Mouse (Mus musculus) midbrain, embryonic 14.5 days (tissue): Measurements from ENCODE around the gene Cpm. TPM values are rescaled to one million over a fixed set of nuclear protein-coding genes. Genes with fewer than 3 reads are reported as not detected.
"Not testable (repeated sequence)": the region's sequence is repeated elsewhere in the genome, so short reads cannot be mapped to it uniquely, and the experiment has no call there.

Experiments
- ATAC-seq: fragments of 200-750 bp; cut with Nextera tagmentation; 2 replicates; pipeline ENCODE4 v1.8.0; 2017; ENCODE audit warnings: moderate number of reproducible peaks, moderate library complexity; ENCODE audit not compliant: low FRiP score, low TSS enrichment
- DNase-seq: peaks from one replicate; pipeline ENCODE4 v3.0.0-alpha.2; 2015
- H3K27ac ChIP-seq: fragments of 300-500 bp; sonication (generic); replicated peaks from 2 replicates; pipeline ENCODE4 v1.5.1; 2014; ENCODE audit warnings: mild to moderate bottlenecking, low read depth, low read length, moderate library complexity
- H3K27me3 ChIP-seq: fragments of 300-500 bp; sonication (generic); 2 replicates; pipeline ENCODE4 v1.6.1; 2014; ENCODE audit warnings: low read length, control low read depth, mixed read lengths; ENCODE audit not compliant: control insufficient read depth, insufficient read depth
- H3K36me3 ChIP-seq: fragments of 300-500 bp; sonication (generic); 2 replicates; pipeline ENCODE4 v1.6.1; 2014; ENCODE audit warnings: low read length, control low read depth; ENCODE audit not compliant: control insufficient read depth, insufficient read depth
- H3K4me1 ChIP-seq: fragments of 300-500 bp; sonication (generic); 2 replicates; pipeline ENCODE4 v1.6.1; 2014; ENCODE audit warnings: mild to moderate bottlenecking, antibody characterized with exemption, low read length, control low read depth; ENCODE audit not compliant: control insufficient read depth, insufficient read depth
- H3K4me2 ChIP-seq: fragments of 300-500 bp; sonication (generic); 2 replicates; pipeline ENCODE4 v1.6.1; 2014; ENCODE audit warnings: mild to moderate bottlenecking, low read length, moderate library complexity
- H3K4me3 ChIP-seq: fragments of 300-500 bp; sonication (generic); replicated peaks from 2 replicates; pipeline ENCODE4 v1.5.1; 2014; ENCODE audit warnings: low read depth, low read length
- H3K9ac ChIP-seq: fragments of 300-500 bp; sonication (generic); replicated peaks from 2 replicates; pipeline ENCODE4 v1.6.1; 2014; ENCODE audit warnings: mild to moderate bottlenecking, low read length, moderate library complexity
- H3K9me3 ChIP-seq: fragments of 300-500 bp; sonication (generic); 2 replicates; pipeline ENCODE4 v1.6.1; 2016; ENCODE audit warnings: low read length, control low read depth, mixed read lengths; ENCODE audit not compliant: control insufficient read depth
- WGBS: fragments of 180-500 bp; shearing (Covaris S2); extraction: QIAGEN DNeasy Blood & Tissue Kit; methylation state at CpG from one replicate; pipeline ENCODE4 v1.1.7; 2014; 5-methylcytosine and 5-hydroxymethylcytosine counted together
- polyA plus RNA-seq: library from polyadenylated mRNA; unstranded; fragments of >200 nt; fragmentation: Nextera tagmentation; extraction: Ambion mirVana; gene quantifications from 2 replicates; pipeline ENCODE4 v1.2.1, GENCODE M21; 2014

Gene Cpm
- polyA plus RNA-seq, 1 experiment from 2014 or later = 5.4 TPM

- not testable (repeated sequence) for H3K4me1 ChIP-seq, H3K9ac ChIP-seq, H3K27ac ChIP-seq, H3K4me3 ChIP-seq, DNase-seq, H3K27me3 ChIP-seq, H3K9me3 ChIP-seq, ATAC-seq, H3K4me2 ChIP-seq
- H3K36me3 ChIP-seq = peaks cover 73% of the 10 kb centered on the region
- WGBS = over 99% methylated on average over 6 of the region's 6 CpGs
Observed at GRCm38 (mm10) chr10:117704314-117704963, 75.1 kb downstream of the Cpm start.

- no peak overlapping the region for H3K4me3 ChIP-seq
- 98% methylated on average over 6 of the region's 6 CpGs for WGBS
- H3K36me3 ChIP-seq = peaks cover 68% of the 10 kb centered on the region
- no peak overlapping the region for H3K9ac ChIP-seq
- no peak overlapping the region for H3K27ac ChIP-seq
- ATAC-seq (no peak), DNase-seq (no peak)
- H3K4me2 ChIP-seq = no peak overlapping the region
- no peaks in the 10 kb centered on the region for H3K27me3 ChIP-seq
- H3K4me1 ChIP-seq = peaks cover 10% of the 10 kb centered on the region
- no peaks in the 10 kb centered on the region for H3K9me3 ChIP-seq
Observed at GRCm38 (mm10) chr10:117704964-117705335, 75.7 kb downstream of the Cpm start.

DNA sequence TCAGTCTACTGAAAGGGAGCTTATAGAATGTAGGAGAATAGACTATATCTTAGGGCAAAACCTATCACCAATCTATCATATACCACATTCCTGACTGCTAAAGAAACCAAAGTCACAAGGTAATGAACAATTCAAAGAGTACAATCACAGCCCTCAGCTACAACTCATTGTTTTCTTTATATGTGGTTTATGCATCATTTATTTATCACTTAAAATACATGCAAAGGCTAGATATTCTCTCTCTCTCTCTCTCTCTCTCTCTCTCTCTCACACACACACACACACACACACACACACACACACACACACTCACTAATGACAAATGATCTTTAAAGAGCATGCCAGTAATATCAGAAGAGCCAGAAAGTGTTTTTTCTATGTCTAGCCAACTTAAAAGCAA lies 76.5 kb downstream of the Cpm start:
- Histone ChIP-seq H3K27me3 (no peaks in the 10 kb centered on the region), H3K9ac (no peak overlapping the region), H3K9me3 (no peaks in the 10 kb centered on the region), H3K27ac (no peak overlapping the region), H3K4me1 (peaks cover 10% of the 10 kb centered on the region), H3K36me3 (peaks cover 61% of the 10 kb centered on the region), H3K4me2 (no peak overlapping the region), H3K4me3 (no peak overlapping the region)
- DNase-seq = no peak
- no peak for ATAC-seq

DNA sequence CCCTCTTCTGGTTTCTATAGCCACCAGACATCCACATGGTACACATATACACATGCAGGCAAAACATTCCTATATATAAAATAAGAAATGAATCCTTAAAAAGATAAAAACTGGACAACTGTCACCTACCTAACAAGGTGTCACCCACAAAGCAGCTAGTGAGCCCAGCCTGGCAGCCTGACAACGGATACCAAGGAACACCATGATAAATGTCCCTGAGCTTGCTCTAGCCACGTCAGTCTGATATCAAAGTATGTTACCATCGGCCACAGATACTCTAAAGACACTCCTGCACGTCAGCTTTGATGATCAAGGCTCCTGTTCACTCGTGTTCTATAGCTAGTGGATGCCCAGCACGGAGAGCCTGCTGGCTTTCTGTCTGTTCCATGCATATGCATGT lies 77.1 kb downstream of the Cpm start:
- H3K4me3 ChIP-seq = no peak overlapping the region
- no peak overlapping the region for H3K27ac ChIP-seq
- no peaks in the 10 kb centered on the region for H3K9me3 ChIP-seq
- H3K36me3 ChIP-seq = peaks cover 56% of the 10 kb centered on the region
- H3K9ac ChIP-seq = no peak overlapping the region
- H3K4me1 ChIP-seq = peaks cover 14% of the 10 kb centered on the region
- 79% methylated on average over 6 of the region's 6 CpGs for WGBS
- no peak for ATAC-seq
- no peak overlapping the region for H3K4me2 ChIP-seq
- no peak for DNase-seq
- H3K27me3 ChIP-seq = no peaks in the 10 kb centered on the region

DNA sequence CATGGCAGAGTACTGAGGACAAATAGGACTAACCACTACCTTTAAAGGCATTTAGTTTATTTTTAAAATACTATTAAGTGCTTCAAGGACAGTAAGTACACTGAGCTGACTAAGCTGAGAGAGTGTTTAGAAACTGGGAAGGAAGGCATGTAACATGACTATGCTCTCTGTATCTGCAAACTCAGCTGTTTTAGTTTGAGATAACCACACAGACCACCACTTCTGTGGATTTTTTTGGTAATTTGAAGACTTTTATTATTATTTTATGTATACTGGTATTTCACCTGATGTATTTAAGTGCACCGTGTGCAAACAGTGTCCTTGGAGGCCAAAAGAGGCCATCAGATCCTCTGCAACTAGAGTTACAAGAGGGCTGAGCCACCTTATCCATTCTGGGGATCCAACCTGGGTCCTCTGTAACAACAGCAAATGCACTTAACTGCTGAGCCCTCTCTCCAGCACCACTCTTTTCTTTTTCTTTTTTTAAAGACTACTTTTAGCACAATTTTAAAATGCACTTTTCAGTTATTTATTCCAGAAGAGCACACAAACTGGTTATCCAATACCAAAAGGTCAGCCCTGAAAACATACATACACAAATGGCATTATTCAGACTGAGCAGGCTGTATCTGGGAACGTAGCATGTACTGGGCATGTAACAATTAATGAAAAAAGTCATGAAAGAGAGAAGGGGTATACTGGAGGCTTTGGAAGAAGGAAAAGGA lies 78.0 kb downstream of the Cpm start:
- Histone ChIP-seq H3K36me3 (peaks cover 48% of the 10 kb centered on the region), H3K4me3 (no peak overlapping the region), H3K9ac (no peak overlapping the region), H3K27me3 (no peaks in the 10 kb centered on the region), H3K27ac (no peak overlapping the region), H3K4me1 (peaks cover 15% of the 10 kb centered on the region), H3K9me3 (no peaks in the 10 kb centered on the region), H3K4me2 (no peak overlapping the region)
- WGBS = 96% methylated on average over 2 of the region's 2 CpGs
- ATAC-seq (no peak), DNase-seq (no peak)

DNA sequence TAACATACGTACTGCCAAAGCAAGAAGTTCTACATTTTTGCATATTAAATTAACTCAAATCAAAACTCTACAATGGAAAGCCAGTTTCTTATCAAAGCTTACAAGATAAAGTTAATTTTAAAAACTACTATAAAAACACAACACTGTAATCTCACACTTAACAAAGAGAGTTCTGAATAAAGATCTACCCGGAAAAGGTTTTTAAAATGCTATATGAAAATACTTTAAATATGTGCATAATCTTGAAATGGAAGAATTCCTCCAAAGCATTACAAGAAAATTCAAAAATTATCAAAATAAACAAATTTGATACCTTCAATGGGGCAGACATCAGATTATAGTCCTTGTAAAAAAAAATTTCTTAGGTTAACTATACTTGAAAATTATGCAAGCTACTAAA lies 79.1 kb downstream of the Cpm start:
- no peak overlapping the region; the same call in 1 of the 2 replicates for H3K4me2 ChIP-seq
- H3K4me3 ChIP-seq = no peak overlapping the region
- no peak for DNase-seq
- ATAC-seq = no peak
- H3K27me3 ChIP-seq = no peaks in the 10 kb centered on the region
- peaks cover 37% of the 10 kb centered on the region for H3K36me3 ChIP-seq
- no peaks in the 10 kb centered on the region for H3K9me3 ChIP-seq
- 96% methylated on average over 2 of the region's 2 CpGs for WGBS
- no peak overlapping the region for H3K9ac ChIP-seq
- H3K27ac ChIP-seq = no peak overlapping the region
- H3K4me1 ChIP-seq = peaks cover 15% of the 10 kb centered on the region

GRCm38 (mm10) chr10:117708856-117709255 lies 79.6 kb downstream of the Cpm start:
- peaks cover 15% of the 10 kb centered on the region for H3K4me1 ChIP-seq
- DNase-seq = no peak
- 92% methylated on average over 9 of the region's 9 CpGs for WGBS
- no peaks in the 10 kb centered on the region for H3K9me3 ChIP-seq
- H3K27ac ChIP-seq = no peak overlapping the region
- 0 out of 2 replicates have a peak overlapping the region, but pooled peaks have one; percentile 100 for H3K9ac ChIP-seq
- H3K36me3 ChIP-seq = peaks cover 33% of the 10 kb centered on the region
- H3K4me3 ChIP-seq = peak overlapping the region; percentile 94
- H3K27me3 ChIP-seq = no peaks in the 10 kb centered on the region
- no peak for ATAC-seq
- peak overlapping the region; percentile 69 for H3K4me2 ChIP-seq

GRCm38 (mm10) chr10:117709326-117709830 lies 80.1 kb downstream of the Cpm start:
- ATAC-seq = no peak
- peak overlapping the region; percentile 100 for H3K9ac ChIP-seq
- H3K27ac ChIP-seq = no peak overlapping the region
- no peak for DNase-seq
- no peaks in the 10 kb centered on the region for H3K9me3 ChIP-seq
- peak overlapping the region; percentile 94 for H3K4me3 ChIP-seq
- peaks cover 27% of the 10 kb centered on the region for H3K36me3 ChIP-seq
- H3K4me2 ChIP-seq = peak overlapping the region; percentile 69
- 58% methylated on average over 12 of the region's 12 CpGs for WGBS
- no peaks in the 10 kb centered on the region for H3K27me3 ChIP-seq
- peaks cover 15% of the 10 kb centered on the region for H3K4me1 ChIP-seq
